Mouse (Mus musculus) frontal cortex, postnatal 14 days (tissue): ENCODE measurements around the gene Rchy1.
"Not testable (repeated sequence)": the region's sequence is repeated elsewhere in the genome, so short reads cannot be mapped to it uniquely, and the experiment has no call there.

Source experiments
- DNase-seq, 2 experiments: peaks; one replicate each; pipeline ENCODE4 v3.0.0; 2022; ENCODE audit warnings: low spot score in 2 of 2

Gene Rchy1

DNA sequence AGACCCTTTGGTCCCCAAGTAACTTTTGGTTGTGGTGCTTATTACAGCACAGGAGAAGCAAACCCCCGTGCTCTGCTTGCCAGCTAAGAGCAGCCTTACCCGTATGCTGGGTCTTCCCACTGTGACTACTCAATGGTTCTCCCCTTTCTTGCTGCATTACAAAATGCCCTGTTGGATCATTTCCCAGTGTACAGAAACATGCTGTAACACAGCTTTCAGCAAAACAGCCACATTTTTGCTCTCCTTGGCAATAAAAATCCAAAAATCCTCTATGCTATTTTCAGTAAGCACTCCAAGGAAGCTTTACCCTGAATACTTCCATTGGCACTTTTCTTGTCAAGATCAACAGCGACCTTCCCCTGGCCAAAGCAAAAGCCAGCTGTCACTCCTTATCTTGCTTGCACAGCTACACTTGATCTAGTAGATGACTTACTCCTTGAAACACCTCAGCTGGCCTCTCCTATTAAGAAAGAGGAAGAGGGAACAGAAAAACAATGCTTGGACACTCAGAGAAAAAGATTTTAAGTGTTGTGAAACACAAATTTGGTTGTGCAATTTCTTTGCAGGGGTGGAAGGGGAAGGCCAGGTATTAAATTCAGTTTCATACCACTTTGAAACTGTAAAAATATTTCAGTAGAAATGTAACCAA lies 2.1 kb downstream of the Rchy1 start:
- DNase-seq, result no peak

DNA sequence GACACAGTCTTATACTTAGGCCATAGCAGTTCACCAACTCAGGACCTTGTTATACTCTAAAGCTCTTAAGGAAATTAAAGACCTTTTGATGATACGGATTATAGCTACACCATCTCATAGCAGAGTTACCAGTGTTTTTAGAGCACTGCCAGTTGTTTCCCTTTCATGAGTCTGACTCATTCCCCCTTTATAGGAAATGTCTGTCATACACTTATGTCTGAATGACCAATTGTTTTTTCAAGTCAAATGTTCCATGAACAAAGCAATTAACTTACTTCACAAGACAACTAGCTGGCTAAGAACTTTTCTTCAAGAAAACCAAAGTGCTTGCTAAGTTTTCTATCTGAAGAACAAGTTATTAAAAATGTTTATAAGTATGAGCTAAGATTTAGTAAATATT lies 2.9 kb downstream of the Rchy1 start:
- DNase-seq, result no peak

GRCm38 (mm10) chr5:91959096-91959495 lies 3.8 kb downstream of the Rchy1 start:
- no peak for DNase-seq

GRCm38 (mm10) chr5:91956991-91957760 lies 5.7 kb downstream of the Rchy1 start:
- no peak for DNase-seq

GRCm38 (mm10) chr5:91951404-91951803 lies 11.5 kb downstream of the Rchy1 start:
- no peak for DNase-seq

DNA sequence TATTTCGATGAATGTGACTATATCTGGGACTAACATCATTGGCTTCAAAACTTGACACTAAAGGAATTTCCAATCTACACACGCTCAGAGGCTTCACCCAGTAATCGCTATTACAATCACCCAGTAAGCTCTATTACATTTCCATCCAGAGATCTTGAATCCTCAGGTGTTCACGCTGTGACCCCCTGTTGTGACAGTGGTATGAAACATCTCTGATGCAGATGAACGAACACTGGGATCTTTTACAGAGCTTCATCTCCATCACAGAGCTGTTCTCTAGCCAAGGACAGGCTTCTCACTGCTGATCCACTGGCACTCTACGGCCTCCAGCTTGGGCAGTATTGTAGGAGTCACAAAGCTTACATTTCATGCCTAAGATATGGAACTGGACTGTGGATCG lies 13.4 kb downstream of the Rchy1 start:
- DNase-seq, result no peak

DNA sequence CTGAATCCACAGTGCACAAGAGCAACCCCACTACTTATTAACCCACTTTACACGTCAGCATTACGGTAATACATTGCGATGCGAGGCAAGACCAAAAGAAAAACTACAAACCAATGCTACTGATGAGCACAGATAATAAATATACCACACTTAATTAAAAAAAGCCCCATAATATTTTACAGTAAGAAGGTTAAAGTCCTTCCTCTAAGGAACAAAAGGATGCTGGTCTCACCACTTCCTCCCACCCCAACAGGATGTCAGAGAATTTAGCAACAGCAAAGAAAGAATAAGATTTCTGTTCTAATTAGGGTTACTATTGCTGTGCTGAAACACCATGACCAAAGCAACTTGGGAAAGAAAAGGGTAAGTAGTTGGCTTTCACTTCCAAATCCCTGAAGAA lies 15.9 kb downstream of the Rchy1 start:
- DNase-seq, result no peak

DNA sequence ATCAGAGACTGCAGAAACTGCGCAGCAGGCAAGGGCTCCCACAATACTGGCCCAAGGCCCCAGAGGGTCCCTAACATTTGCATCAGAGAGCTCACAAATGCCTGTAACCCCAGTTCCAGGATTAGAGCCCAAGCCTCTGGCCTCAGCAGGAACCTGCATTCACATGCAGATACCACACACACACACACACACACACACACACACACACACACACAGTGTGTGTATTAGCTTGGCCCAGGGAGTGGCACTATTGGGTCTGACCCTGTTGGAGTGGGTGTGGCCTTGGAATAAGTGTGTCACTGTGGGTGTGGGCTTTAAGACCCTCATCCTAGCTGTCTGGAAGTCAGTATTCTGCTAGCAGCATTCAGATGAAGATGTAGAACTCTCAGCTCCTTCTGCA lies 17.3 kb downstream of the Rchy1 start:
- DNase-seq, result not testable (repeated sequence)

DNA sequence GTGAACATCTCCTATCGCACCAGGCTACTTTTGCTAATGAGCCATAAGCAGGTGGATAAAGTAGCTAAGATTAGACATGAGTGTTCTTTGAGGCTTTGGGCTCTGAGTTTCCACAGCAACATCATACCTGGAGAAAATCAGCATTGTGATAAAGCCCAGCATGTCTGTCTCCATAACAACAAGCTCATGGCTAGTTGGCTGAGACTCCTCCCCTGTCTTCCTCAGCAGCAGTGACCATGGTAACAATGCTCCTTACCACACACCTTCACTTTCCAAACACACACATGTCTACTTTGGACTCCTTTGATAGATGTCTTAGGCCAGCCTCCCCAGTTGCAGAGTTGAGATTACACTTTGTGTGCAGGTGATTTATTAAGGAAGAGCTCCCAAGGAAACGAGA lies 49.6 kb downstream of the Rchy1 start:
- DNase-seq, result no peak

DNA sequence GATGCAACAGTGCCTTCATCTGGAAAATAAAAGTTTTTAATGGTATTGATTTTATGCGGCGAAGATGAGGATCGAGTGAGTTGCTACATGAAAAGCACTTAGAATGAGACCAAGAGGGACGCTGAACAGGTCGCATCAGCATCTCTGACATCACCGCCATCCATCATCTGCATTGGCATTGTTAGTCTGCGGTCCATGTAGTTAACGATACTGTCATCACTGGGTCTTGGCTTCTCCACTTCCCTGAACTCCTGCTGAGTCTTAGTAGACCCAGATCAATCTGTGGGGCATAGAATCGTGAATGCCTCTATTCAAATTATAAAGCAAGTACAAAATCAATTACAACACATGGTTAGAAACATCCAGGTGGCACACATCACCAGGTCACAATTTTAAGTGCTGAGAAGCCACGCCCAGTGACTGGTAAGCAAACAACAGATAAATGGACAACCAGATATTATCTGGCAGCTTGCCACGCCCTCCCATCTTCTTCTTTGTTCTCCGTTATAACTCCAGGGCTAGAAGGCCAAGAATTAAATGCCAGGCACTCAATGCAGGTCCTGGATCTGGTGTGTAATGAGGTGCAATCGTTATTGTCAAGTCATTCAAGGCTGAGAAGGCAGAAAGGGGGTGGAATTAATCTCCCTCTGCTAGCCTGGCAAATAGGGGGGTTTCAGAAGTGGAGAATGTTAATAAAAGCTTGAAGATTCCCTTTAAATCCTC lies 51.3 kb downstream of the Rchy1 start:
- DNase-seq, result no peak

DNA sequence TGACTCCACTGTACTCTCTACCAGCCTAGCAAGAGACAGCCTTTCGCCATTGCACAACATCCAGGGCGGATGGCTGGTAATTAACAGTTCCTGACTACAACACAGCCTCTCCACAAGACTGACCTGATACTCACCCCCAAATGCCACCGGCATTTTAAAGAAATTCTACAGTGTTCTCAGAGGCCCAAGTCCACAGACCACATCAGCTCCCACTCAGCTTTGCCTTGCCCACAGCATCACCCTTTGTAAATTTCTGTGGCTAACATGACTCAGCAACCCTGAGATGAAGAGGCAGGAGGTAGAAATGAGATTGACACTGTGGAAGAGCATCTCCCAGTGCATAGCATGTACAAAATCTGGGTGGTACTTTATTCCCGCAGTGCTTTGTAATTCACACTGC lies 52.3 kb downstream of the Rchy1 start:
- no peak for DNase-seq

DNA sequence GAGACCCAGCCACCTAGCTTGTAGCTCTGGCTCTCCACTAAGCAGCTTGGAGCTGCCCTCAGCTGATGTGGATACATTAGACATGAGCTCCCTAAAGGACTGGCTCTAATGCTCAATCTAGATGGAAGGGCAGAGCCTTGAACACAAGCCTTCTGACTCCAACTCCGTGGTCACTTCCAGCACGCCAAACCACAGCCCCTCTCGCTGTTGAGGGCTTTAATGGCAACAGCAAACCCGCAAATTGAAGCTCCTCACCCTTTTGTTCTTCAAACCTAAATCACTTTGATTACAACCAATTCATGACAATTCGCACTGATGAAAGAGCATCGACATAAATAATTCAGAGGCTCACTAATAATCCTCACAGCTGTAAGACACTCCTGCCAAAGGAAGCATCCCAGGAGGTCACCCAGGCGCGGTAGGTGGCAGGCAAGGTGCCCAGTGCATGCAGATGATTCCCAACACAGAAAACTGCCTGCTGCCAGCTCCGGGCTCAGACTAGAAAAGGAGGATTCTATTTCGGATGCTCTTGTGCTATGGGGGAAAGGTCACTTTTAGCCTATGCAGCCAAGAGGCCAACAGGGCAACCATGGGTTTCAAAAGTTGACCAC lies 53.8 kb downstream of the Rchy1 start:
- peak; percentile 13 to 14 for DNase-seq
